Mouse (Mus musculus) kidney, embryonic 14.5 days (tissue): ENCODE data around the gene Inpp4b. TPM values are rescaled to one million over a fixed set of nuclear protein-coding genes. Genes with fewer than 3 reads are reported as not detected.
"Not testable (repeated sequence)": the region's sequence is repeated elsewhere in the genome, so short reads cannot be mapped to it uniquely, and the experiment has no call there.

Experiments used
- ATAC-seq: fragments of 200-750 bp; cut with Nextera tagmentation; 2 replicates; pipeline ENCODE4 v1.8.0; 2017; ENCODE audit warnings: moderate number of reproducible peaks, mild to moderate bottlenecking, moderate TSS enrichment, moderate library complexity; ENCODE audit not compliant: low FRiP score, low TSS enrichment
- H3K27ac ChIP-seq: fragments of 300-500 bp; sonication (generic); 2 replicates; pipeline ENCODE4 v1.5.1; 2014; ENCODE audit warnings: low read depth, mild to moderate bottlenecking, low read length, moderate library complexity, mixed read lengths
- H3K27me3 ChIP-seq: fragments of 300-500 bp; sonication (generic); 2 replicates; pipeline ENCODE4 v1.6.1; 2014; ENCODE audit warnings: mild to moderate bottlenecking, low read length; ENCODE audit not compliant: control insufficient read depth, insufficient read depth
- H3K36me3 ChIP-seq: fragments of 300-500 bp; sonication (generic); 2 replicates; pipeline ENCODE4 v1.6.1; 2014; ENCODE audit warnings: low read length, mixed read lengths; ENCODE audit not compliant: control insufficient read depth, insufficient read depth
- H3K4me1 ChIP-seq: fragments of 300-500 bp; sonication (generic); 2 replicates; pipeline ENCODE4 v1.6.1; 2014; ENCODE audit warnings: low read length, mixed read lengths; ENCODE audit not compliant: control insufficient read depth, insufficient read depth
- H3K4me2 ChIP-seq: fragments of 300-500 bp; sonication (generic); replicated peaks from 2 replicates; pipeline ENCODE4 v1.6.1; 2014; ENCODE audit warnings: low read depth, mild to moderate bottlenecking, low read length
- H3K4me3 ChIP-seq: fragments of 300-500 bp; sonication (generic); 2 replicates; pipeline ENCODE4 v1.5.1; 2014; ENCODE audit warnings: mild to moderate bottlenecking, low read length
- H3K9ac ChIP-seq: fragments of 300-500 bp; sonication (generic); 2 replicates; pipeline ENCODE4 v1.6.1; 2014; ENCODE audit warnings: low read depth, mild to moderate bottlenecking, low read length, moderate library complexity
- H3K9me3 ChIP-seq: fragments of 300-500 bp; sonication (generic); 2 replicates; pipeline ENCODE4 v1.6.1; 2016; ENCODE audit warnings: low read length; ENCODE audit not compliant: control insufficient read depth
- WGBS: fragments of 180-500 bp; shearing (Covaris S2); extraction: QIAGEN DNeasy Blood & Tissue Kit; methylation state at CpG from one replicate; pipeline ENCODE4 v1.1.7; 2014; 5-methylcytosine and 5-hydroxymethylcytosine counted together
- polyA plus RNA-seq: library from polyadenylated mRNA; unstranded; fragments of >200 nt; fragmentation: Nextera tagmentation; extraction: Ambion mirVana; gene quantifications from 2 replicates; pipeline ENCODE4 v1.2.1, GENCODE M21; 2014

Inpp4b gene
- polyA plus RNA-seq, 1 experiment from 2014 or later: 12.3 TPM

DNA sequence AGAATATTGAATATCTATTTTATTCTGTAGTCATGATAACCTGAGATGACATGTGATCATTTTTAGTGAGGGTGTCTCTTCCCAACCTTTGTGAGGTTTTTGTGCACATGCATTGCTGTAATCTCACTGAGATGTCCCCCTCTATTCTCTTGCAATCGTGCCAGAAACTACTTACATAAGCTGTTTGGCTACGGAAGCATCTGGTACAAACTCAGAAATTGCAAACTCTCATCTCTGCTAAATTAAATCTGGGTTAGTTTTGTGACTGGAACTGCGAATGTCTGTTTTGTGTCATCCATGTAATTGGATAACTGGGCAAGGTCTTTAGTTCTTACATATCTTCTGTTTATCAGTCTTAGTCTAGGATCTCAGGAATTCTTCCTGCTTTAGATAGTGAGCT lies 725.3 kb downstream of the Inpp4b start:
- Histone ChIP-seq H3K36me3 (no peaks in the 10 kb centered on the region), H3K4me1 (no peaks in the 10 kb centered on the region), H3K9ac (no peak overlapping the region), H3K9me3 (no peaks in the 10 kb centered on the region), H3K27me3 (no peaks in the 10 kb centered on the region), H3K4me3 (no peak overlapping the region), H3K27ac (no peak overlapping the region), H3K4me2 (no peak overlapping the region)
- no peak for ATAC-seq
- WGBS: 89% methylated on average over 3 of the region's 3 CpGs

DNA sequence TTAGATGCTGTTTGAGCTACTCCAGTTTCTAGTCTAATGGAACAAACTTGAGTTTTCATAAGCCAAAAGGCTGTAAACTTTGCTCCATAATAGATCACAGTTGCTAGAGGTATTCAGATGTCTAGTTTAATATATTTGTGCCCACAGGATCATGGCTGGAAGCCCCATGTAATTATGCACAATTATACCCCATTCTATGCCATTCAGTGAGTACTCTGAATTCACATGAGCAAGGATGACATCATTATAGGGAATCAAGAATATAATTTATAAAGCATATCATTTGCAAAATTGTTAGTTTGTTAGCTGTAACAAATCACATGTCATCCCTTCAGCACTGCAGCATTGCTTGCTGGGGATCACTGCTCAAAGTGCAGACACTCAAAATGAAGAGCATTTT lies 736.9 kb downstream of the Inpp4b start:
- no peak for ATAC-seq
- no peaks in the 10 kb centered on the region for H3K4me1 ChIP-seq
- H3K4me3 ChIP-seq: no peak overlapping the region
- no peak overlapping the region for H3K27ac ChIP-seq
- no peaks in the 10 kb centered on the region for H3K27me3 ChIP-seq
- no peak overlapping the region for H3K4me2 ChIP-seq
- no peaks in the 10 kb centered on the region for H3K9me3 ChIP-seq
- no peak overlapping the region for H3K9ac ChIP-seq
- no peaks in the 10 kb centered on the region for H3K36me3 ChIP-seq

DNA sequence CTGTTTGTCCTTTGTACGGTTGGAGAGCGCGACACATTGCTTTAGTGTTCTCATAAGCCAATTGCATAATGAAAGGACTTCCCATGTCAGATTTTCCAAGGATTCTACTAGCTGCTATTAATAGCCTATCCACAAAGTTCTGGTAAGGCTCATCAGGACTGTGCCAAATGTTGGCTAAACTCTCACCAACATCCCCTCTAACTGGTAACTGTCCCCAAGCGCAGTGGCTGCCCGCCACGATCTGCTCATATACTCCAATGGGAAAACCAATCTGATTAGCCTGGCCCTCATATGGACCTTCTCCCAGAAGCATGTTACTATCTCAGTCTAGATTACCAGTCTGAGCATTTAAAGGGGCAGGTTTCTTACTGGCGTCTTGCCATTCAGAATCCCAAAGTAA lies 744.3 kb downstream of the Inpp4b start:
- H3K27ac ChIP-seq, ATAC-seq, H3K9ac ChIP-seq, H3K4me2 ChIP-seq, H3K36me3 ChIP-seq, H3K9me3 ChIP-seq, H3K4me1 ChIP-seq, H3K4me3 ChIP-seq, H3K27me3 ChIP-seq: not testable (repeated sequence)
- 96% methylated on average over 7 of the region's 7 CpGs for WGBS

DNA sequence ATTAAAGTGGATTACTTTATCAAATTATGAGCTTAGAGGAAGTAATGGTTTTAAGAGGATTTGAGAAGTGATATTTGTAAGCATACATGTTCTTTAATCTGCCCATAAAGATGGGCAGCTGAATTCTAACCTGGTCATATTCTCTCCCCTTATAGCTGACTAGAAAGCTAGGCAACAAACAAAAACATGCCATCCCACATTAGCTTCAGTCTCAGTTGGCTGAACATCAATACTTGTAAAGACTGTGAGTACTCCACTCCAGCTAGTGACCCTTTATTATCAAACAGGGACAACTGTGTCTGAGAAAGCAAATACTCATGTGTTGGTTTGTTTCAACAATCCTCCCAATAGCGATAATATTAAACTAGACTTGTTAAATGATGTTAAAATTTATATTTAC lies 748.5 kb downstream of the Inpp4b start:
- H3K36me3 ChIP-seq: no peaks in the 10 kb centered on the region
- no peaks in the 10 kb centered on the region for H3K27me3 ChIP-seq
- no peak overlapping the region for H3K9ac ChIP-seq
- H3K4me3 ChIP-seq: no peak overlapping the region
- H3K9me3 ChIP-seq: no peaks in the 10 kb centered on the region; the same call in 1 of the 2 replicates
- no peaks in the 10 kb centered on the region for H3K4me1 ChIP-seq
- 82% methylated on average over 1 of the region's 1 CpGs for whole genome bisulfite sequencing
- no peak for ATAC-seq
- no peak overlapping the region for H3K27ac ChIP-seq
- H3K4me2 ChIP-seq: no peak overlapping the region

DNA sequence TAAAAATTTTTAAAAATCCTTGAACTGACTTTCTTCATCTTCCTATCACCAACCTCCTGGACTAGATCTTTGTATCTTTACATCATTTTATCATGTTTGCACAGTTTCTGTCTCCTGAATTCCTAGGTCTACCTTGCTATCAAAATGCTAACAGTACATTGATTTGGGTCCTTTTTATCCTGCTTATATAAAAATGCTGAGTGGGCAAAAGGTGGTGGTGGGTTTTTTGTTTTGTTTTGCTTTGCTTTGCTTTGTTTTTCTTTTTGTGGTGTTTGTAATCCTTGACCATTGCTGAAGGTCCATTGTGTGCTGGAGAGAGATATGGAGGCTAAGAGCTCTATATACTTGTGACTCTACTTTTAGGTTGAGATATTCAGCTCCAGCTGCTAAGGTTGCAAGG lies 750.9 kb downstream of the Inpp4b start:
- Histone ChIP-seq H3K4me2 (no peak overlapping the region), H3K4me1 (no peaks in the 10 kb centered on the region), H3K4me3 (no peak overlapping the region), H3K36me3 (no peaks in the 10 kb centered on the region), H3K27ac (no peak overlapping the region), H3K9me3 (no peaks in the 10 kb centered on the region), H3K27me3 (no peaks in the 10 kb centered on the region), H3K9ac (no peak overlapping the region)
- ATAC-seq: no peak

DNA sequence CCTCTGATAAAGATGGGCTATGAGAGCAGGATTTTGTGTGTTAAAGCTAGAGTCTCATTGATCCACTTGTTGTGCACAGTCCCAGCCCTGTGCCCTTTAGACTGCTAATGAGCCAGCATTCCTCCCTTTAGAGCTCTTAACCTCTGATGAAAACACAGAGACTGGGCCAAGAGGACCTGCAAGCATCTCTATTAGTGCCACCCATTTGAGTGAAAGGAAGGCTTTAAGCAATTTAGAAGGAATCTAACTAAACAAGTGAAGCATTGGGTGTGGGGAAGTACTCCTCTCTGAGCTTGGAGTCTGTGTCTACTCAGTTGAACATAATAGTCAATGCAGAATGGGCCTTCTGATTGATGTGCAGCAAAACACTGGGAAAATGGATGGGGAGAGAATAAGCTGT lies 762.2 kb downstream of the Inpp4b start:
- no peaks in the 10 kb centered on the region for H3K36me3 ChIP-seq
- H3K9ac ChIP-seq: no peak overlapping the region
- no peak overlapping the region for H3K4me3 ChIP-seq
- no peak overlapping the region for H3K27ac ChIP-seq
- H3K9me3 ChIP-seq: no peaks in the 10 kb centered on the region
- no peak for ATAC-seq
- H3K4me1 ChIP-seq: no peaks in the 10 kb centered on the region
- no peaks in the 10 kb centered on the region for H3K27me3 ChIP-seq
- H3K4me2 ChIP-seq: no peak overlapping the region

DNA sequence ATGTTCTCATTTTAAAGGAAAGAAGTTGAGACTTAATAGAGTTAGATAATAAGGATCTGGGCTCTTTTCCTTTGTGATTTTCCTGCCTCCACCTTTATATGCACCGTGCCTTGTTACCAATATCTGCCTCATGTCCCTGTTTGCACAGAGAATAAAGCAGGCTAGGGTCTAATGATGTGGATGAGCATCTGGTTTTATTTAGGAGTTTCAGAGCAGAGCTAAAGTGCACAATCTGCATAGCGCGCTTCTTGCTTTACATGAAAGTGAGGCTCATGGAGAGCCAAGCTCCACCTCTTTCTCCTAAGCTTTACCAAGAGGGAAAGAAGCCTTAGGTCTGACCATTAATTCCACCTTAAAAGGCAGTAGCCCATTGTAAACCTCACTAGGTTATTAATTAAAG lies 763.8 kb downstream of the Inpp4b start:
- WGBS: 82% methylated on average over 3 of the region's 3 CpGs
- no peaks in the 10 kb centered on the region for H3K27me3 ChIP-seq
- H3K4me3 ChIP-seq: no peak overlapping the region
- no peaks in the 10 kb centered on the region for H3K36me3 ChIP-seq
- H3K27ac ChIP-seq: no peak overlapping the region
- no peaks in the 10 kb centered on the region for H3K4me1 ChIP-seq
- no peak for ATAC-seq
- H3K9me3 ChIP-seq: no peaks in the 10 kb centered on the region
- no peak overlapping the region for H3K9ac ChIP-seq
- H3K4me2 ChIP-seq: no peak overlapping the region

DNA sequence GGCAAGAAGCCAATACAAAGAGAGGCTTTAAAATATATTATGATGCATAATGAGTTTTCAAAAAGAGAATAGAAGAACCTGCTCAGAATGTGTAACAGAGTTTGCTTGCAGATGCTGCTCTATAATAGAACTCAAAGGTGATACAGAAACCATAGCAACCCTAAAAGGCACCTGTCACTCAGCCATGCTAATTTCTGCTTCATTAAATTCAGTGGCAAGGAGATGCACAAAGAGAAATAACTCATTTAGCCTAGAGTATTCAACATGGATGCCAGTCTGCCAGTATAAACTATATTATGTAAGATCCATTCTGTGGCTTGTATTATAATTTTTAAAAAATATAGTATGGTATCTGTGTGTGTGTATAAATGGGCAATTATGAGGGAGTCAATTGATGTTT lies 807.9 kb downstream of the Inpp4b start:
- Histone ChIP-seq H3K27ac (no peak overlapping the region), H3K27me3 (no peaks in the 10 kb centered on the region), H3K4me3 (no peak overlapping the region), H3K4me2 (no peak overlapping the region), H3K9ac (no peak overlapping the region), H3K9me3 (no peaks in the 10 kb centered on the region; the same call in 1 of the 2 replicates), H3K4me1 (no peaks in the 10 kb centered on the region), H3K36me3 (no peaks in the 10 kb centered on the region)
- ATAC-seq: no peak

DNA sequence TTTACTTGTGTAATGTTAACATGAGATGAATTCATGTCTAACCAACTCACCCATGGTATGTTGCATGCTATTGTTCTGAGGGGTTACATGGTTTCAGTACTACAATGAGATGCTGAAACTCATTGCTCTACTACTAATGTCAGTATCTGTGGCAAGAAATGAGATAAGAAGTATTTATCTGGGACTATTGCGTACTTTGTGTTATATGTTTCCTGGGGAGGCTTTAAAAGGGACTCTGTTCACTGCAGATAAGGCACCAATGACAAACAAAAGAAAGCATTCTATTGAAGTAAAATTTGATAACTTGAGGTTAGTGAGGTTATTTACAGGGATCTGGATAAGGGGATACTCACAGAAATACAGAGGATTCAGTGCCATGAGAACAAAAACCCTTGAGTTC lies 815.6 kb downstream of the Inpp4b start:
- Histone ChIP-seq H3K36me3 (no peaks in the 10 kb centered on the region), H3K4me1 (no peaks in the 10 kb centered on the region), H3K9me3 (no peaks in the 10 kb centered on the region; the same call in 1 of the 2 replicates), H3K9ac (no peak overlapping the region), H3K27ac (no peak overlapping the region), H3K27me3 (no peaks in the 10 kb centered on the region), H3K4me3 (no peak overlapping the region), H3K4me2 (no peak overlapping the region)
- WGBS: 89% methylated on average over 1 of the region's 1 CpGs
- no peak for ATAC-seq
